Mouse (Mus musculus) heart, adult 18-20 months (tissue): ENCODE measurements around the gene Ptpa. TPM values are rescaled to one million over a fixed set of nuclear protein-coding genes. Genes with fewer than 3 reads are reported as not detected.

ENCODE experiments used
- microRNA-seq, 2 experiments: library from miRNA; unstranded; fragments of <30 nt; microRNA quantifications; one replicate each; pipeline ENCODE4 v1.2.0; 2022
- total RNA-seq, 2 experiments: library from RNA; stranded (reverse); gene quantifications; 2 replicates each; pipeline ENCODE4 v1.2.3; 2021

Ptpa gene
- total RNA-seq, 2 experiments from 2014 or later, result 81.6 to 96.7 TPM

Small RNAs within 50 kb of the gene (microRNA-seq; reads per million reads assigned to microRNA genes)
- gene Gm47292, result 0 reads per million in 2 experiments

Other genes with a start within 250 kb of the Ptpa start
- 10 to 100 TPM; 89.0 to 98.3 TPM for gene Endog, start 244.5 kb upstream of the Ptpa start, total RNA-seq
- 1 to 10 TPM; 4.8 to 6.4 TPM for gene Spout1, start 237.6 kb upstream of the Ptpa start, total RNA-seq
- 10 to 100 TPM; 36.0 to 36.5 TPM for gene Kyat1, start 210.2 kb upstream of the Ptpa start, total RNA-seq
- gene Lrrc8a, start 178.3 kb upstream of the Ptpa start, total RNA-seq, result 10 to 100 TPM; 77.9 to 86.5 TPM
- 1 to 10 TPM; 3.4 to 3.6 TPM for gene Gm28035, start 175.5 kb upstream of the Ptpa start, total RNA-seq
- 100 to 1,000 TPM; 109 to 110 TPM for gene Phyhd1, start 149.8 kb upstream of the Ptpa start, total RNA-seq
- not detected for gene Gm28038, start 135.0 kb upstream of the Ptpa start, total RNA-seq
- 10 to 100 TPM; 23.4 to 25.5 TPM for gene Dolk, start 129.7 kb upstream of the Ptpa start, total RNA-seq
- 10 to 100 TPM; 19.5 to 20.7 TPM for gene Nup188, start 129.6 kb upstream of the Ptpa start, total RNA-seq
- 10 to 100 TPM; 34.6 to 42.9 TPM for gene Sh3glb2, start 56.7 kb upstream of the Ptpa start, total RNA-seq
- gene Miga2, start 51.8 kb upstream of the Ptpa start, total RNA-seq, result 10 to 100 TPM; 83.0 to 85.6 TPM
- 1 to 10 TPM; 6.4 to 7.8 TPM for gene Dolpp1, start 23.8 kb upstream of the Ptpa start, total RNA-seq
- 100 to 1,000 TPM; 507 to 509 TPM for gene Crat, start 226 bp upstream of the Ptpa start, total RNA-seq
- gene Ier5l, start 58.2 kb downstream of the Ptpa start, total RNA-seq, result 1 to 10 TPM; 2.6 to 3.2 TPM
- gene Cstad, start 179.0 kb downstream of the Ptpa start, total RNA-seq, result 1 to 10 TPM in 1 of 2 experiments, under 1 TPM in 1; 0.57 to 1.2 TPM